Mouse (Mus musculus) embryonic facial prominence, embryonic 10.5 days (tissue): Measurements from ENCODE around the gene Gm45194. TPM values are rescaled to one million over a fixed set of nuclear protein-coding genes. Genes with fewer than 3 reads are reported as not detected.

Experiments
- polyA plus RNA-seq: library from polyadenylated mRNA; unstranded; fragments of >200 nt; fragmentation: Nextera tagmentation; extraction: Ambion mirVana; gene quantifications from 2 replicates; pipeline ENCODE4 v1.2.1, GENCODE M21; 2016

Gm45194 gene
- polyA plus RNA-seq, 1 experiment from 2014 or later, result 0.71 TPM

Other genes with a start within 250 kb of the Gm45194 start
- 2.3 and 2.5 TPM in 2 replicates for gene Hdx, start 194.3 kb upstream of the Gm45194 start, polyA plus RNA-seq
- gene Tex16, start 119.6 kb downstream of the Gm45194 start, polyA plus RNA-seq, result 0.95 and 1.1 TPM in 2 replicates